Mouse (Mus musculus) induced T-regulatory cell, adult 2 months (primary cell): ENCODE measurements around the gene Tmem147.

Experiments
- DNase-seq: peaks from one replicate; pipeline ENCODE4 v3.0.0-alpha.2; 2012; ENCODE audit warnings: low read depth

Tmem147 gene

GRCm38 (mm10) chr7:30728214-30728613 is 1.1 kb downstream of the Tmem147 start:
- no peak for DNase-seq

GRCm38 (mm10) chr7:30723274-30723953 is 5.9 kb downstream of the Tmem147 start:
- DNase-seq, result no peak

GRCm38 (mm10) chr7:30721286-30721685 is 8.1 kb downstream of the Tmem147 start:
- DNase-seq, result no peak

GRCm38 (mm10) chr7:30719669-30720068 is 9.7 kb downstream of the Tmem147 start:
- no peak for DNase-seq

- no peak for DNase-seq
Measured at GRCm38 (mm10) chr7:30717716-30718046, 11.7 kb downstream of the Tmem147 start.

GRCm38 (mm10) chr7:30717006-30717715 is 12.2 kb downstream of the Tmem147 start:
- peak; percentile 82 for DNase-seq

- DNase-seq, result no peak
Measured at GRCm38 (mm10) chr7:30711942-30712341, 17.4 kb downstream of the Tmem147 start, which contains the start of gene Atp4a. Atp4a (plus strand) TSS chr7:30712209.

- DNase-seq, result no peak
Measured at GRCm38 (mm10) chr7:30707441-30707840, 21.9 kb downstream of the Tmem147 start.

GRCm38 (mm10) chr7:30706214-30706882 is 23.0 kb downstream of the Tmem147 start:
- no peak for DNase-seq

GRCm38 (mm10) chr7:30698589-30698988 is 30.8 kb downstream of the Tmem147 start, which contains the start of gene 2200002J24Rik:
2200002J24Rik (plus strand) TSS chr7:30698926.
- DNase-seq, result no peak

GRCm38 (mm10) chr7:30698101-30698500 is 31.2 kb downstream of the Tmem147 start:
- DNase-seq, result no peak

GRCm38 (mm10) chr7:30688325-30688724 is 41.0 kb downstream of the Tmem147 start:
- no peak for DNase-seq

GRCm38 (mm10) chr7:30683425-30683824 is 45.9 kb downstream of the Tmem147 start:
- DNase-seq, result no peak

- no peak for DNase-seq
Measured at GRCm38 (mm10) chr7:30681897-30682296, 47.4 kb downstream of the Tmem147 start.

- peak; percentile 36 for DNase-seq
Measured at GRCm38 (mm10) chr7:30678263-30678975, 50.9 kb downstream of the Tmem147 start.
